8 mouse cellular contexts compared by ENCODE assay signal in genomic region chr8:122336251-122336910, GRCm38 (mm10). TPM values are rescaled to one million over a fixed set of nuclear protein-coding genes. Genes with fewer than 3 reads are reported as not detected.
DNase-seq lines count a peak whose midpoint lies in the region; ATAC-seq and TF ChIP-seq lines count a peak whose summit lies in the region.

No protein-coding gene starts in this region.

- peak overlapping the region; percentile 86 for H3K4me3 ChIP-seq in E14TG2a.4 (replicated peaks; ENCODE audit: low read length)
- H3K4me3 ChIP-seq in embryonic facial prominence, embryonic 13.5 days = peak overlapping the region; percentile 59
- peak overlapping the region; percentile 55 for H3K4me3 ChIP-seq in lung, embryonic 14.5 days (ENCODE audit: low read depth, low read length)

- H3K9me3 ChIP-seq in E14TG2a.4 (ENCODE audit: low read length) = no peaks in the 10 kb centered on the region
- no peaks in the 10 kb centered on the region for H3K9me3 ChIP-seq in embryonic facial prominence, embryonic 13.5 days
- H3K9me3 ChIP-seq in lung, embryonic 14.5 days (ENCODE audit: low read depth, low read length) = no peaks in the 10 kb centered on the region

- WGBS in embryonic facial prominence, embryonic 13.5 days = 3% methylated on average over 78 of the region's 81 CpGs
- 6% methylated on average over 81 of the region's 81 CpGs for WGBS in lung, embryonic 14.5 days

- DNase-seq in adrenal gland, adult (ENCODE audit: inconsistent age in 2 of 2, low spot score in 1 of 2) = peak; percentile 62 to 77
- DNase-seq in adrenal gland, postnatal 4 days (ENCODE audit: low spot score in 2 of 2) = no peak
- DNase-seq in kidney, adult 11 months = peak; percentile 62
- DNase-seq in lung, embryonic 14.5 days = peak; percentile 73
- DNase-seq in right cerebral cortex, adult 2 months (ENCODE audit: low spot score in 2 of 2) = peak; percentile 48 to 53
- no peak for DNase-seq in adipocyte (ENCODE audit: low spot score)

- H3K36me3 ChIP-seq in E14TG2a.4 (ENCODE audit: insufficient read depth, low read length) = no peaks in the 10 kb centered on the region
- peaks cover 18% of the 10 kb centered on the region for H3K36me3 ChIP-seq in embryonic facial prominence, embryonic 13.5 days
- H3K36me3 ChIP-seq in lung, embryonic 14.5 days (ENCODE audit: insufficient read depth) = peaks cover 42% of the 10 kb centered on the region; the same call in 1 of the 2 replicates

- peak; percentile 61 for ATAC-seq in embryonic facial prominence, embryonic 13.5 days (ENCODE audit: insufficient number of reproducible peaks, insufficient read depth, low FRiP score, low TSS enrichment, low read depth)
- peak; percentile 44 for ATAC-seq in lung, embryonic 14.5 days (ENCODE audit: insufficient read depth)

- no peak for TF ChIP-seq CTCF in E14TG2a.4 (conservative IDR thresholded peaks at IDR 0.05; ENCODE audit: low read length)
- no peak for TF ChIP-seq CTCF in lung, embryonic 14.5 days (IDR thresholded peaks at IDR 0.05; ENCODE audit: low read depth)

- H3K27ac ChIP-seq in embryonic facial prominence, embryonic 13.5 days = no peak overlapping the region
- no peak overlapping the region for H3K27ac ChIP-seq in lung, embryonic 14.5 days (ENCODE audit: low read depth)

- peaks cover 54% of the 10 kb centered on the region for H3K27me3 ChIP-seq in E14TG2a.4 (ENCODE audit: insufficient read depth, low read length)
- peaks cover 65% of the 10 kb centered on the region for H3K27me3 ChIP-seq in embryonic facial prominence, embryonic 13.5 days
- H3K27me3 ChIP-seq in lung, embryonic 14.5 days (ENCODE audit: insufficient read depth, low read length) = peaks cover 31% of the 10 kb centered on the region

- peaks cover 27% of the 10 kb centered on the region for H3K4me1 ChIP-seq in E14TG2a.4 (replicated peaks; ENCODE audit: low read depth, low read length)
- H3K4me1 ChIP-seq in embryonic facial prominence, embryonic 13.5 days = peaks cover 18% of the 10 kb centered on the region
- peaks cover 6% of the 10 kb centered on the region for H3K4me1 ChIP-seq in lung, embryonic 14.5 days (ENCODE audit: insufficient read depth)

- H3K9ac ChIP-seq in embryonic facial prominence, embryonic 13.5 days = peak overlapping the region; percentile 69
- peak overlapping the region; percentile 36 for H3K9ac ChIP-seq in lung, embryonic 14.5 days

- peak overlapping the region; percentile 92 for H3K4me2 ChIP-seq in embryonic facial prominence, embryonic 13.5 days
- peak overlapping the region; percentile 91 for H3K4me2 ChIP-seq in lung, embryonic 14.5 days

RNA-seq across cellular contexts. Expression of gene Trhr2, which starts 24.2 kb away (rescaled TPM):
- total RNA-seq in adrenal gland, postnatal 4 days (2021) = not detected
- polyA plus RNA-seq in embryonic facial prominence, embryonic 13.5 days (2015; fragmentation: Nextera tagmentation; extraction: Ambion mirVana) = 0.26 and 0.66 TPM in 2 replicates
- polyA plus RNA-seq in lung, embryonic 14.5 days (2014; fragmentation: Nextera tagmentation; extraction: Ambion mirVana) = not detected in 2 replicates

RNA-seq across cellular contexts. Expression of gene Zc3h18, which starts 40.0 kb away (rescaled TPM):
- total RNA-seq in adrenal gland, postnatal 4 days (2021) = 10 to 100 TPM; 48.9 to 52.0 TPM
- polyA plus RNA-seq in embryonic facial prominence, embryonic 13.5 days (2015; fragmentation: Nextera tagmentation; extraction: Ambion mirVana) = 54.8 and 59.1 TPM in 2 replicates
- 42.4 and 44.3 TPM in 2 replicates for polyA plus RNA-seq in lung, embryonic 14.5 days (2014; fragmentation: Nextera tagmentation; extraction: Ambion mirVana)

RNA-seq across cellular contexts. Expression of gene Zfpm1, which starts 54.4 kb away (rescaled TPM):
- total RNA-seq in adrenal gland, postnatal 4 days (2021) = 10 to 100 TPM; 32.9 to 42.5 TPM
- polyA plus RNA-seq in embryonic facial prominence, embryonic 13.5 days (2015; fragmentation: Nextera tagmentation; extraction: Ambion mirVana) = 1.7 and 1.8 TPM in 2 replicates
- 2.7 and 2.9 TPM in 2 replicates for polyA plus RNA-seq in lung, embryonic 14.5 days (2014; fragmentation: Nextera tagmentation; extraction: Ambion mirVana)

Comparison
In these comparisons a context has a peak if more than half of its experiments do, and no peak if none do; other contexts are left out.
1. DNase-seq: peak in adrenal gland, adult (2 of 2), kidney, adult 11 months (single experiment), lung, embryonic 14.5 days (single experiment) and right cerebral cortex, adult 2 months (2 of 2); none in adrenal gland, postnatal 4 days (0 of 2) and adipocyte (single experiment).
2. Peak in every context shown above with its lines, with median percentiles within 50 percentile points of each other: H3K4me3 ChIP-seq.